Mouse (Mus musculus) cerebellum, adult 11 months (tissue): ENCODE data around the gene Akip1.

Source experiments
- DNase-seq: peaks from one replicate; pipeline ENCODE4 v3.0.0; 2022

The Akip1 gene

GRCm38 (mm10) chr7:109703190-109704015, at the start of gene Akip1, which contains the start of gene St5:
TSS of gene Akip1 (plus strand) at chr7:109703690.
TSS of gene St5 (minus strand) at chr7:109703605.
- peak; percentile 82 for DNase-seq

DNA sequence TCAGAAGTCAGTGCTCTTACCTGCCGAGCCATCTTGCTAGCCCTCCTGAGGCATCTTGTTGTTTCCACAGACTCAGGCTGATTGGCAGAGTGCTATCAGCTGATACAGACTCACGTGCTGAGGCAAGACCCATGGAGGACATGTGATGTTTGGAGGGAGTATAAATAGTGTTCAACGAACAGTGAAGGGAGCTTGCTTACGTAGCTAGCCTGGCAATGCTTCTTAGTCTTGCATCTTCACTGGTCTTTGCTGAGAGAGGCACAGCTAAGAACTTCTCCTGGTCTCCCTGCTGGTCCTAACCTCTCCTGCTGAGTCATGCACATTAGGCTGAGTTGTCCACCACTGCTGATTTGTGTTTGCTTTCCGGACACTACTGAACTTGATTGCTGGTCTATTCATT, 48.6 kb upstream of the Akip1 start:
- no peak for DNase-seq

DNA sequence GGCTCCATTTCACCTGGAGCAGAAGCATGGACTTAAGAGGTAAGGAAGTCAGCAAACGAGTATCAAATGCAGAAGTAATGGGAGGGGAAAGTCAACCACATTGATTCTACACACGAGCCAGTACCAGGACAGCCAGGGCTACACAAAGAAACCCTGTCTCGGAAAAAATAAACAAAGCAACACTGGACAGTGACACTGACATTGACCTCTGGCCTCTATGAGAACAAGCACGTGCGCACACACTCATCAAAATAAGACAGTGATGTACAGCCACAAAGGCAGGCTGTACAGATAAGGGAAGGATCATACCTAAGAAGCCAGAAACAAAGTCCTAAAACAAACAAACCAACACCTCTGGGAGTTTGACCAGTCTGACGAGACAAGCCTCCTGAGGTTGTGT, 45.6 kb upstream of the Akip1 start:
- no peak for DNase-seq

DNA sequence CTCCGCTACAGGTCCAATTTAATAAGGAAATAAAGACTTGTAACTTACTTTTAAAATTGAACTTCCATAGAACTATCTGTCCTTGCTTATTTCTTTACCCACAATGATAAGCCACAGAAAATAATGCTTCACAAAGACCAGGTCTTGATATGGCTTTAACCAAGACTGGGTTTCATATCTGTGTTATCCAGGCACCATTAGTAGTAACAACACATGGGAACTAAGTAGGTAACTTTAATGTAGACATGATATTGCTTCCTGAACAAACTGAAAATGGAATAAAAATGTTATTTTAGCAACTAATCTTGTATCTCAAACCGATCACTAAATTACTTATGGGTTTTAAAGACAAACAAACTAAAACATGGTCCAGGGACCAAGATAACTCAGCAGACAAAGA, 44.2 kb upstream of the Akip1 start:
- DNase-seq = no peak

DNA sequence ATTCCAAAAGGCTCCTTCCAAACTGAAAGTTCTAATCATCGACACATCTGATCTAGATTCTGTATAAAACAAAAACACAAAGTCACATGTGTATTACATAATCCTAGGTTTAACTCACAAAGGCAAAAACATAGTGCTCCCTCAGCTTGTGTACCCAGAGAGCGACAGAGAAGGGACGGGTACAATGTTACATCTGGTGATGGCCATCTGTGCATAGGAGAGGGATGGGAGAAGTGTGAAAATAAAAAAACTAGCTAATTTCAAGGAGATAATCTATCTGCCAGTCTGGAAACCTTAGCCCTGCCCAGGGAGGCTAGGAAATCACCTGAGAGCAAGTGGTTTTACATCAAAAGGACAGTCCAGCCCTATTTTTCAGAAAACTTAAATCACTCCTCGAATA, 40.9 kb upstream of the Akip1 start:
- no peak for DNase-seq

DNA sequence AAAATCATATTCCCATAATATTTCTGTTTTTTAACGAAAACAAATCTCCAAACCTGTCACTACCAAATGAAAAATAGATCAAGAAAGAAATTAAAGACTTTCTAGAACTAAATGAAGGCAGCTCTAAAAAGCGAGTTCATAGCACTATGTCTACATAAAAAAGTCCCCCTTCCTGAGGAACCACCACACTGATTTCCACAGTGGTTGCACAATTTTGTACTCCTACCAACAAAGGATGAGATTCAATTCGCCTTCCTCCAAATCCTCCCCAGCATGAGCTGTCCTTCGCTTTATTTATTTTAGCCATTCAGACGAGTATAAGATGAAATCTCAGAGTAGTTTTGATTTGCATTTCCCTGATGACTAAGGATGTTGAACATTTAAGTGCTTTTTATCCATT, 36.8 kb upstream of the Akip1 start:
- no peak for DNase-seq

- no peak for DNase-seq
These were observed 33.9 kb upstream of the Akip1 start for GRCm38 (mm10) chr7:109669426-109670170.

DNA sequence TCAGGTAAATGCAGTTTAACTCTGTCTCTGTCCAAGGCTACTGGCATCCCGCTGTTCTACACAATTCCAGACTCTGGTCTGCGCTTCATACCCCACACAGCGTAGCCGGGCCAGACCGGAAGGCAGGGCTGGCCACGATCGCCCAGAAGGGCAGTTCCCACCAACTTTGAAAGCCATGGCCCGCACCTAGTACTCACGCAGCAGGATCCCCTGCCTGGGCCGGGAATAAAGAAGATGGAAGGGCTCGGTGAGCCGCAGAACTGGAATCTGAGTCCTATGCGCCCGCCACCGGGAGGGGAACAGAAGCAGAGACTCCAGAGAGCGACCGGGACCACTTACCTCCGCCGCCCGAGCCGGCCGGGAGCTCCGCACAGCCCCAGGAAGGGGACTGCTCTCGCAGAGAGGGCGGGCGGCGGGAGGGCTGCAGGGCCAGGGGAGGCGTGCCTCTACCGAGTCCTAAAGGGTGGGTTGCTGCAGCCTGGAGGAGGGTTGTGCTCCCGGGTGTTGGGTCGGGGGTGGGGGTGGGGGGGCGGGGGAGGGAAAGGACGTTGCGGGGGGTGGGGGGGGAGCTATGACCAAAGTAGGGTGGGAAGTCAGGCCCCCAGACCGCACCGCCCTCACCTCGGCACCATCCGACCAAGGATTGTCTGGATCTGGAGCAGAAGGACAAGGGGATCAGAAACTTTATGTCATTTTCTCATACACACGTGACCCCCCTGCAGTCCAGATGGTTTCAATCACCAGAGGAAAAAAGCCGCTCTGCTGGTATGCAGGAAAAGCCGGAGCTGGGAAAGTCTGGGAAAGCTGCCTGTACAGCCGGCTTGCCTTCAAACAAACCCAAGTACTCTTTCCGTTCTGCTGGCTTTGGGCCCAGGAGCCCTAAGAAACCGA, 31.7 kb upstream of the Akip1 start:
- peak; percentile 42 for DNase-seq

- no peak for DNase-seq
These were observed 28.4 kb upstream of the Akip1 start for GRCm38 (mm10) chr7:109674944-109675628.

- DNase-seq = no peak
These were observed 23.2 kb upstream of the Akip1 start for GRCm38 (mm10) chr7:109680284-109680683.

DNA sequence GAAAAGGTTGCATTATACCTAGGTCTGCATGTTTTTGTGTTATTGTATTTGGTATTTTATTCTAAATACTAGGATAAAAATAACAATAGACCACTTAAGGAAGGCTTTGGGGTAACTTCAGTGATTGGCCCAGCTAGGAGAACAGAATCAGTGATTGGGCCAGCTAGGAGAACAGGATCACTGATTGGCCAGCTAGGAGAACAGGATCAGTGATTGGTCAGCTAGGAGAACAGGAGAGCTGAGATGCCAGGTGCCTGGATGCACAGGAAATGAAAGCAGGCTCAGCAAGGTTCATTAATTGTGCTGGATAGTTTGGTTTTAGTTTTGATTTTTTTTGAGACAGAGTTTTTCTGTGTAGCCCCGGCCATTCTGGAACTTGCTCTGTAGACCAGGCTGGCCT, 22.6 kb upstream of the Akip1 start:
- DNase-seq = no peak

GRCm38 (mm10) chr7:109686585-109687128, 16.8 kb upstream of the Akip1 start:
- no peak for DNase-seq

DNA sequence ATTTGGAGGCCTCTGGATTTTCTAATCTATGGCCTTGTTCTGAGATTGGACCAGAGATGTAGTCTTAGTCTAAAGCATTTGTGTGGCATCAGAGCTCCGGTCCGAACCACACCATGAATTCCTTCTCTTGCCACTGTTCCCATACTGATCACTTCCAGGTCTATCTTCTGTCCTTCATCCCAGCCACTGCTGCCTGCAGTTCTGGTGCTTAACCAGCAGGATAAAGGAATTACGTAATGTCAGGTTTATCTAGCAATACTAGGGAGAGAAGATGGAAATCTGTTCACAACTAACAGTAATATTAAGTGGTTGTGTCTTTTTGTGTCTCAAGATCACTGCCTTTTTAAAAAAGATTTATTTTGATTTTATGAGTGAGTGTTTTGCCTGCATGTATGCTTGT, 13.4 kb upstream of the Akip1 start:
- no peak for DNase-seq

DNA sequence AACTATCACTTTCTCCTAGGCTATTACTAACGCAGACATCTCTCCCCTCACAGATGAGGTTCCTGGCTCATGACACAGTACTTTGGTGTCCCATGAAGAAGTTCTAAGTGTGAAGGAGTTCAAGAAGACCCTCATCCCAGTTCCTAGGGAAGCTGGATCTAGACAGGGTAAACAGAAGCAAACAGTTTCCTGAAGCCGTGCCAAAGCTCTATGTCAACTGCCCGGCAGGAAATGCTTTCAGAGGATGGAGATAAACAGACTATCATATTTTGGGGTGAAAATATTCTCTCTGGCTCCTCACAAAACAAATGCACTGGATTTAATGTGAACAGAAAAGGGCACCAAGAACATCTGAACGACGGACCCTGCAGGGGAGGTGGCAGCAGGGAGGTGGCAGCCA, 12.5 kb upstream of the Akip1 start:
- DNase-seq = no peak

DNA sequence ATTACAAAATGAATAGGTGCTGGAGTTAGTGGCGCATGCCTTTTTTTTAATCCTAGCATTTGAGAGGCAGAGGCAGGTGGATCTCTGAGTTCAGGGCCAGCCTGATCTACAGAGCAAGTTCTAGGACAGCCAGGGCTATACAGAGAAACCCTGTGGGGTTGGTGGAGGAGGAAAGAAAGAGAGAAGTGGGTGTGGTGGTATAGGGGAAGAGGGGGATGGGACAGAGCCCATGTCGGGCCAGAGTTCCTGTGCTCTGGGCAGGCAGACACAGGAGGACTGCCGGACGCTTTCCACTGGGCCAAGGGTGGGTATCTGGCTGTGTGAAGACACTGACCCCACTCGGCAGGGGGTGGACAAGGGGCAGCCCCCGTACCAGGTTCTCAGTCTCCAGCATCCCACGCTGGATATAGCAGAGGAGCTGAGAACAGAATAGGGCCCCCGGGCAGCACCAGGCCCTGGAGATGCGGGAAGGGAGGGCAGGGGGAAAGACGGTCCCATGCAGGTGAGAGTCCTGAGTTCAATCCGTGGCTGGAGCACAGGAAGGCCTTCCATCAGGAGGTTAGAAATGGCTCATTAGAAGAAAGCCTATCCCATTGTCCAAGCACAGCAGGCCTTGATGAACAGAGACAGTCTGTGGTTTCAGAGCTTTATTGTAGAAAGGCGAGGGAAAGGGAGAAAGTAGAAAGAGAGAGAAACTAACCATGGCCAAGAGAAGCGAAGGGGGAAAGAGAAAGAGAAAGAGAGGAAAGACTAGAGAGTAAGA, 8.7 kb upstream of the Akip1 start:
- no peak for DNase-seq

- no peak for DNase-seq
These were observed 8.2 kb upstream of the Akip1 start for GRCm38 (mm10) chr7:109695339-109695726.

DNA sequence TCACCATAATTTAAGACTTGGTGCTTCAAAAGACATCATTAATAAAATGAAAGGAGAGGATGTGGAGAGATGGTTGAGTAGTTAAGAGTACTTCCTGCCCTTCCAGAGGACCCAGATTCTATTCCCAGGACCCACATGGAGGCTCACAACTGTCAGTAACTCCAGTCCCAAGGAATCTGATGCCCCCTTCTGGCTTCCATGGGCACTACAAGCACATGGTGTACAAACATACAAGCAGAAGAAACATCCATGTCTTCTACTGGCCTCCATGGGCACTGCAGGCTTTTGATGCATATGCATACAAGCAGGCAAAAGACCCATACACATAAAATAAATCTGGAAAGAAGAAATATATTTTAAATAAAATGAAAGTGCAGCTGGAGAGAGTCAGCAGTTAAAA, 3.3 kb upstream of the Akip1 start:
- DNase-seq = no peak

GRCm38 (mm10) chr7:109702721-109703120, 769 bp upstream of the Akip1 start:
- no peak for DNase-seq

DNA sequence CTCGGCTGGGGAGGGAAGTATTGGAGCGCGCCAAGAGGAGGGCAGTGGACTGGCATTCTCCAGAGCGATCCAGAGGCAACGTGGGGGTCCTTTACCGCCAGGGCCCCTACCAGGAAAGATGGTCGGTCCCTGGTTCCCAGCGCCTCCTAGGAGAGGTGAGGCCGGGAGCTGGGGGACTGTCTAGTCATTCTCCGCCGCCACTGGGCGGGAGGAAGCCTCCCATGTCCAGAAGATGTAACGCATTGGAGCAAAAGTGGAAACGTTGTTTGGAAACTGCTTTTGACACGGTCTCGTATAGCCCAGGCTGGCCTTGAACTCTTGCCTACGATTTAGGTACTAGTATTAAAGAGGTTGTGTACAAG, 507 bp downstream of the Akip1 start:
- DNase-seq = no peak

DNA sequence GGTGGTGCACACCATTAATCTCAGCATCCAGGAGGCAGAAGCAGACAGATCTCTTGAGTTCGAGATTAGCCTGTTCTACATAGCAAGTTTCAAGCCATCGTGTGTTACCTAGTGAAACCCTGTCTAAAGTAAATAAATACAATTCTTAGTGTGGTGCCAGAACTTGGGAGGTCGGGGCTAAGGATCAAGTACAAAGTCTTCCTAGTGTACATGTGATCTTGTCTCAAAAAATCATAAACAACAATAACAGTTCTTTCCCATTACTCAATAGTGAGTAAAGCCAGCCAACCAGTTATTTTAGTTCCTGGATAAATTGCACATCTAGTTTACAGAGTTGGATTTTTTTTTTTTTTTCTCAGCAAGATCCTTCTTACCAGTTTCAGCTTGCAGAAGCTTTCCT, 971 bp downstream of the Akip1 start:
- no peak for DNase-seq

GRCm38 (mm10) chr7:109707023-109707785, 3.7 kb downstream of the Akip1 start:
- peak; percentile 58 for DNase-seq
